Mouse (Mus musculus): ENCODE results near the gene Cnr2.

Gene Cnr2

DNA sequence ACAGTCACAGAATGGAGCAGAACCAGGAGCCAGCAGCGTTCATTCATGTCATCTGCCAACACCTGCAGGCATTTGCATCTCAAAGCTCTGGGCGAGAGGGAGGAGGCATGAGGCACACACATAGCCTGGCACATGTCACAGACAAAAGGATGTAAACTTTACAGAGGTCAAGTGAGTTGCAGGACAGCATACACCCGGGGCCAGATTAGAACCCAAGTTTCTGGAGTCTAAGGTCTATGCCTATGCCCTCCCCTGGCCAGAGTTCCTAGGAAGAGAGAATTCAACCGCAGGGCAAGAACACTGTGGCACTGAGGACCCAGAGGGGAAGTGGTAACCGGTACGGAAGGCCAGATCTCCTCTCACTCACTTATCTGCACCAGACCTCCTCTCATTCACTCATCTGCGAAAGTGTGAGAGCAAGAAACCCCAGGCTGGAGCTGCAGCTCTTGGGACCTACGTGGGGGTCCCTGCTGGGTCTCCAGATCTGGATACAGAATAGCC lies at the start of gene Cnr2:
Gene Cnr2 (plus strand): TSS at position 324 of the 501 bp plus-strand sequence.
- no peak for DNase-seq (ENCODE audit: low spot score in 2 of 2)

- DNase-seq (ENCODE audit: low spot score in 2 of 2), result no peak
Measured at GRCm38 (mm10) chr4:135847581-135847980, 47.6 kb upstream of the Cnr2 start.

GRCm38 (mm10) chr4:135850411-135851095 lies 44.6 kb upstream of the Cnr2 start:
- DNase-seq (ENCODE audit: low spot score in 2 of 2), result peak; percentile 49 to 54

DNA sequence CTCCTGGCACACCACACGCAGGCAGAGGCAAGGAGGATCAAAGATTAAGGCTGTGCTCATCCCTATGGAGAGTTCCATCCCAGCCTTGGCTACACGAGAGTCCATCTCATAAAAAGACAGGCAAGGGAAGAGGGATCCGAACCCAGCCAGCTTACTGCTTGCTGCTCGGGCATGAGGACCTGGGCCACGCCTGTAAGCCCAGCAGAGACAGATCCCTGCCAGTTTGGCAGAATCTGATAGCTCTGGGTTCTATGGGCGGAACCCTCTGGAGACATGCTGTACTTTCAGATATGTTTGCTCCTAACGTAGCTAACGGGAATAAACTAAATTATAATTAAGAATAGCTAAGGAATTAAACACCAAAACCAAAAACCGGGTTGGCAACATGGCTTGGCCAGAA lies 43.3 kb upstream of the Cnr2 start:
- DNase-seq (ENCODE audit: low spot score in 2 of 2), result no peak

DNA sequence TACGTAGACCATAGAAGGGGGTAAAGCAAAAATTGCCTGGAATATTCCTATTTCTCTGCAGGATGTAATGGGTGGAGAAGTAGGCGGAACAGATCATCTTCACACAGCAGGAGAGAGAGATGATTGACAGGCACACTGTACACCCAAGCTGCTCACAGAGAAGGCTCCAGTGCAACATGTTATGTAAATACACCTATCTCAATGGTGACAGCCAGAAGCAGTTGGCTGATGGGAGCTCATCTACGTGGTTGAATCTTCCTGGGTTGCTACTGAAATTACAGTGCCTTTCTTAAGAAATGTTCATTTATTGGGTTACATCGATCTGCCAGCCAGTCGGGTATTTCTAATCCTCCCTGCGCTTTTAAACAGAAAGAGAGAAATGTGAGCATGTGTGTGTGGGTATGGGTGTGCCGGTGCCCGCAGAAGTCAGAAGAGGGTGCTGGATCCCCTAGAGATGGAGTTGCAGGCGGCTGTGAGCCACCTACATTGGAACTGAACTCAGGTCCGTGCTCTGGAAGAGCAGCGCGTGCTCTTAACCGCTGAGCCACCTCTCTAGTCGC lies 41.1 kb upstream of the Cnr2 start:
- DNase-seq (ENCODE audit: low spot score in 2 of 2), result no peak

DNA sequence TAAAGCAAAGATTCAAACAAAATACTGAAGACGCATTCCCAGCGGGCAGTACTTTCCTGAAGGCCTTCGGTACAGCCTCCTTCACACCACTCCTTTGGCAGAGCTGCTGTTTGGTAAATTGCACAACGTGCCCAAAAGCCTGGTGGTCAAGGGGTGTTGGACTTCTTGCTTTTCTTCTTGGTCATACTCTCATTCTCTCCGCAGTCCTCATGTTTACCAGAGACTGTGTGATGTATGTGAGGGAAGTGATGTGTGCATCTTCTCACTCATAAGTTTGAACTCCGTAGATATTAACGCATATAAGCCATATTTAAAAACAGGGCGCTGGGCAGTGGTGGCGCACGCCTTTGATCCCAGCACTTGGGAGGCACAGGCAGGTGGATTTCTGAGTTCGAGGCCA lies 40.6 kb upstream of the Cnr2 start:
- no peak for DNase-seq (ENCODE audit: low spot score in 2 of 2)

GRCm38 (mm10) chr4:135855080-135855479 lies 40.1 kb upstream of the Cnr2 start:
- DNase-seq (ENCODE audit: low spot score in 2 of 2), result no peak

GRCm38 (mm10) chr4:135855536-135856222 lies 39.5 kb upstream of the Cnr2 start, which contains the start of gene Srsf10:
Gene Srsf10, plus strand, starts transcription at chr4:135855747.
- peak; percentile 92 to 93 for DNase-seq (ENCODE audit: low spot score in 2 of 2)

GRCm38 (mm10) chr4:135856223-135857091 lies 38.7 kb upstream of the Cnr2 start:
- peak; percentile 33 to 52 for DNase-seq (ENCODE audit: low spot score in 2 of 2)

DNA sequence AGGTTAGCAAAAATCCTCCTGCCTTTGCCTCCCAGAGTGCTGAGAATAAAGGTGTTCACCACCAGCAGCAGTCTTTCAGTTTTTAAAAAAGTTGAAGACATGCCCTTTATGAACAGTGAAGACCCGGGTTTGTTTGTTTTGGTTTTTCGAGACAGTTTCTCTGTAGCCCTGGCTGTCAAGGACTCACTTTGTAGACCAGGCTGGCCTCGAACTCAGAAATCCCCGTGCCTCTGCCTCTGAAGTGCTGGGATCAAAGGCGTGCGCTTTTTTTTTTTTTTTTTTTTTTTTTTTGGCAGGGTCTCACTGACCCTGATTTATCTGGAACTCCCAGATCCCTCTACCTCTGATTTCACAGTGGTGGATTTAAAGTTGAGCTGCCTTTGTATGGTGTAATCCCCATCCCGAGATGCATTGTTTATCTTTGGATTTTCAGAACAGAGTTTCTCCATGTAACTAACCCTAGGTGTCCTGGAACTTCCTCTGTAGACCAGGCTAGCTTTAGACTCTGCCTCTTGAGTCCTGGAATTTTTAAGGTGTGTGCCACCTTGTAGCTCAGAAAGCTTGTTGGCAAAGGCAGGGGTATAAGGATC lies 37.5 kb upstream of the Cnr2 start:
- no peak for DNase-seq (ENCODE audit: low spot score in 2 of 2)

GRCm38 (mm10) chr4:135868996-135869395 lies 26.2 kb upstream of the Cnr2 start:
- DNase-seq (ENCODE audit: low spot score in 2 of 2), result no peak

DNA sequence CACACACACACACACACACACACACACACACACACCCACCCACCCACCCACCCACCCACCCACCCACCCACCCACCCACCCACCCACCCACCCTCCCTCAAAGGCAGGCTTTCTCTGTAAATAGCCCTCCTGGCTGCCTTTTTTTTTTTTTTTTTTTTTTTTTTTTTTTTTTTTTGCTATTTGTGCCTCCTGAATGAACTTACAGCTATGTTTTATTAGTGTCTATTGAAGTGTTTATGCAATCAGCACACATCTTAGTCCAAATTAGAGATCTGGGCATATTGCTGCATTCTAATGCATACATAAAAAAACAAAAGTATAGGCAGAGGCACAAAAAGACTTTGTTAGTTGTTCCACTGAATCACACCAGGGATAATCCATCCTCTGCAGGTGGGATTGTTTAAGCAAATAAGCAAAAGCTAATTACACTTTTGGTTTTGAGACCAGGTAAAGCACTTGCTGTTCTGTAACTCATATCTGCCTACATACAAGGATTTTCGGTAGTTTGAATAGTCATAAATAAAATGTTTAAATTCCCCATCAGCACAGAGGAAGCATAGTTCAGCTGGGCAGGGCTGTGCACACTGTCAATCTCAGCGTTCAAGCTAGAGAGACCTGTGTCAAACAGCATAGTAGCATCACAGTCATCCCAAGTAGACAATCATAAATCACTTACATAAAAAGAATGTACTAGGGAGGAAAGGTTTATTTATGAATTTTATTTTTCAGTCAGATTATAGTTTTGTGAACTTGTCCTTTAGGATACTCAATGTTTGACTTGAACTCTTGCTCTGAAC lies 24.8 kb upstream of the Cnr2 start:
- DNase-seq (ENCODE audit: low spot score in 2 of 2), result no peak

DNA sequence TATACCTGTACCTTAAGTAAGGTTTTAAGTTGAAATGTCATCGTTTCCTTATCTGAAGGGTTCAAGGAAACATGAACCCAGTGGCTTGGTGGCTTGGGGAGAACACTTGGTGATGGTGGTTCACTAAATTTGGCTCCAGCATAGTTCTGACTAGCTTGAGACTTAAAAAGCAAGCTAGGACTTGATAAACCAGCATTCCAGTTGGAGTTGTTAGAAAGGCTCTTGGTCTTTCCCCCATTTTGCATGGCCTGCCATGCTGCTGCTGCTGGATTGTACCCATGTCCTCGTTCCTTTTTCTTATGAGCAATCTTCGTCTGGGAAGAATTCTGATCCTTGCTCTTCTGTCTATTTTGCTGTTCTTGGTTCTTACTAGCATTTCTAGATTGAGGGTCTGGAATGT lies 23.2 kb upstream of the Cnr2 start:
- DNase-seq (ENCODE audit: low spot score in 2 of 2), result no peak

DNA sequence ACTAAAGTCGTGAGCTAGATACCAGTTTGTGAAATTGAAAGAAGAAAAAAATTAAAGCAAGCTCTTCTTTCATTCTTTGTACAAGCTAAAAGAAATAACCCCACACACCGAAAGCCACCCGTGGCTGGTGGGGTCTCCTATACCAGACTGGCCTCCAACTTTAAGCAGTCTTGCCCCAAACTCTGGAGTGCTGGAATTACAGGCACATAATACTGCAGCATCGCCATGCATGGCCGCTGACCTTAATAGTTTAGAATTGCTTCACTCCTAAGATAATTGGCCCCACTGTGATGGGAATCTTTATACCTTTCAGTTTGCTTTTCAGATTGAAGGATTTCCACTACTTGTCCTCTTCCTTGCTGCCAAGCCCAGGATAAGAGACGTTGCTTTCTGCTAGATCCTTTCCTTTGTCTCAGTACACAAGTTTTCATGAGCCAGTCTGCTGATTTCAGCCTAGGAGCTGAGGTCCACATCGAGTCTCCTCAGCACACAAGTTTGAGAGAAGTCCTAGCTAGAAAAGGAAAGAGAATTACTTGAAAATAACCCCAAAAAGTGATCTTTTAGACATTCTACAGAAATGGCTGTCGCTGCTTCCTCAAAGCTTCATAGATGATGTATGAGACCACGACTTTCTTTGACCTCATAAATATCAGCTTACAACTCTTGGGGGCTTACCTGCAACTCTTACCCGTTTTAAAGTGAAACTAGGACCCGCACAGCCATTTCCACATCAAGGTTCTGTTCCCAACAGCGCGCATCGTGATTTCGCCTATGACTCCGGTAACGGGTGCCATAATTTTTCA lies 22.4 kb upstream of the Cnr2 start:
- no peak for DNase-seq (ENCODE audit: low spot score in 2 of 2)

- DNase-seq (ENCODE audit: low spot score in 2 of 2), result peak; percentile 89 to 91
Measured at GRCm38 (mm10) chr4:135873526-135874202, 21.5 kb upstream of the Cnr2 start, which contains the start of gene Pnrc2. Gene Pnrc2, minus strand, starts transcription at chr4:135873850.

DNA sequence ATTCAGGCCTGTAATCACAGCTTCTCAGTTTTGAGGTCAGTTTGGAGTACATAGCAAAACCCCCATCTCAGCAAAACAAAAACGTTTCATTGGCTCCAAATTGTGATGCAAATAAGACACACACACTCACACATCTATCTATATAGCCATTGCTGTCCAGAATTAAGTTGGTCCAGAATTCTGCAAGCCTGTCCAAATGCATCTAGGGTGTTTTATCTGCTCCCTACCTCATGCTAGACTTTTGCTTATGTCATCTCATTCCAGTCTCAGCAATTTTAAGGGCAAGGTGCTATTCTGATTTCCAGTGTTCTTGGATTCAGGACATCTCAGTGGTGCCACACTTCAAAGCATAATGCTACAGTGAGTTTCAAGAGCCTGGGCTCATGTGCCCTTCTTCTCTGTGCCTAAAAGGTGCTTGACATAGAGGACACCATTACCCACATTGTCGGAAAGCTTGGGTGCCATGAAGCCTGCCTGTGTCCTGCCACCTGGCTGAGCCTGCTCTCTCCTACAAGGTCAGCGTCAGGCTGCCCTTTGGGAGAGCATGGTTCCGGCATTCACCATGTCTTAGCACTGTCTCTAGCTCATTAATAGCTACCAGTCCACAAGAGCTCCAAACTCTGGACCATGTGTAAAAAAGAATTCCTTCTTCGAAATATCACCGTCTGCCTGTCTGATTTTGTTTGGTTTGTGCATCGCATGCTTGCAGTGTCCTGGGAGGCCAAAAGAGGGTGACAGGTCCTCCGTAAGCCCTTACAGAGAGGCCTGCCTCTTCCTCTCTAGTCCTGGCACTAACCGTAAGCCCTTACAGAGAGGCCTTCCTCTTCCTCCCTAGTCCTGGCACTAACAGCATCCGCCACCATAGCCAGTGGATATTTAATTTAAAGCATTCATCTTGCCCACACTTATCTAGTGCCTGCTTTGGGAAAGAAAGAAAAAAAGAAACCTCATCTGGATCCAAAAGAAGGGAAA lies 20.3 kb upstream of the Cnr2 start:
- no peak for DNase-seq (ENCODE audit: low spot score in 2 of 2)

GRCm38 (mm10) chr4:135875546-135875945 lies 19.6 kb upstream of the Cnr2 start:
- no peak for DNase-seq (ENCODE audit: low spot score in 2 of 2)

GRCm38 (mm10) chr4:135875991-135876582 lies 19.1 kb upstream of the Cnr2 start:
- DNase-seq (ENCODE audit: low spot score in 2 of 2), result no peak
